Mouse (Mus musculus) cortical plate, adult 2 months (tissue): ENCODE measurements around the gene Slc11a2. TPM values are rescaled to one million over a fixed set of nuclear protein-coding genes. Genes with fewer than 3 reads are reported as not detected.
A peak's percentile ranks its signal among the peaks of the same experiment; 100 is the strongest.

Experiments
- H3K27ac ChIP-seq: fragments of 200-500 bp; 2 replicates; pipeline ENCODE4 v1.5.1; 2012; ENCODE audit warnings: low read length, control low read depth, inconsistent platforms; ENCODE audit not compliant: insufficient read depth
- H3K4me1 ChIP-seq: fragments of 200-500 bp; 2 replicates; pipeline ENCODE4 v1.6.1; 2011; ENCODE audit warnings: low read length; ENCODE audit not compliant: control insufficient read depth, insufficient read depth
- H3K4me3 ChIP-seq: fragments of 200-500 bp; 2 replicates; pipeline ENCODE4 v1.5.1; 2011; ENCODE audit warnings: mild to moderate bottlenecking, low read length, control low read depth; ENCODE audit not compliant: insufficient read depth
- CTCF ChIP-seq: fragments of 200-500 bp; IDR thresholded peaks from 2 replicates; pipeline ENCODE4 v1.5.1; 2011; ENCODE audit warnings: mild to moderate bottlenecking, control low read depth, low read length; ENCODE audit not compliant: insufficient read depth; ENCODE audit errors: extremely low read depth
- POLR2A ChIP-seq: fragments of 200-500 bp; IDR thresholded peaks from 2 replicates; pipeline ENCODE4 v1.6.1; 2011; ENCODE audit warnings: mild to moderate bottlenecking, low read length, control low read depth; ENCODE audit not compliant: insufficient read depth; ENCODE audit errors: extremely low read depth
- polyA plus RNA-seq: library from polyadenylated mRNA; depleted of rRNA; stranded (reverse); fragments of >200 nt; gene quantifications from 2 replicates; pipeline ENCODE4 v1.2.3, GENCODE M21; 2012

Slc11a2 gene
- polyA plus RNA-seq, 1 experiment, result 47.8 TPM

DNA sequence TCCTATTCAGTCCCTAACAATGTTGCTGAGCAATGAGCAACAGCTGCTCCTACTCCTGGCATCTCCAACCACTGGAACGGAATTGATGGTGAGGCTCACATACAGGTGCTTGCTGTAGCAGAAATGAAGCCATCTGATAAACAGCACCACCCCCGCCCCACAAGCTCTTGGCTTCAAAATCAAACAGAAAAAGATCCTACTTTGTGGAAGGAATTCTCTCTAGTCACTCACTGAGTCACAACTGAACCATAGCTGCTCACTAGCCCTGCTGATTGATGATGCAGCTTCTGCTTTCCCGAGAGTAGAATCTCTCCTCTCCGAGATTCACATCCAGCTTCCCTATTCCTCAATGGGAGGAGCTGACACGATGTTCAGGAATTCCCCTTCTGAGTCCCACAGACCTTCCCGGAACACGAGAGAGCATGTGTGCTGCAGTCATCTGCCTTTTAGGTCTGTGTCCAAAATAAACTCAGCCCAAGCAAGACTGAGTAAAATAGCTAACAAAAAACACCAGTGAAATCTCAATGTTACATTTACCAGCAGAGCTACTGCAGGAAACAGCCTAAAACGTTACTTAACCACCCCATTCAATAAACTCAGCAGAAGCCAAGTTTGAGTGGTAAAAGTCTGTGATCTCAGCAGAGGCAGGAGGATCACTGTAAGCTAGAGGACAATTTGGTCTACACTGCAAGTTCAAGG lies 3.7 kb downstream of the Slc11a2 start:
- no peak for TF ChIP-seq CTCF
- TF ChIP-seq POLR2A, result no peak
- Histone ChIP-seq H3K4me1 (peaks cover 10% of the 10 kb centered on the region), H3K27ac (no peak overlapping the region), H3K4me3 (peak overlapping the region; percentile 12; the same call in 1 of the 2 replicates)

DNA sequence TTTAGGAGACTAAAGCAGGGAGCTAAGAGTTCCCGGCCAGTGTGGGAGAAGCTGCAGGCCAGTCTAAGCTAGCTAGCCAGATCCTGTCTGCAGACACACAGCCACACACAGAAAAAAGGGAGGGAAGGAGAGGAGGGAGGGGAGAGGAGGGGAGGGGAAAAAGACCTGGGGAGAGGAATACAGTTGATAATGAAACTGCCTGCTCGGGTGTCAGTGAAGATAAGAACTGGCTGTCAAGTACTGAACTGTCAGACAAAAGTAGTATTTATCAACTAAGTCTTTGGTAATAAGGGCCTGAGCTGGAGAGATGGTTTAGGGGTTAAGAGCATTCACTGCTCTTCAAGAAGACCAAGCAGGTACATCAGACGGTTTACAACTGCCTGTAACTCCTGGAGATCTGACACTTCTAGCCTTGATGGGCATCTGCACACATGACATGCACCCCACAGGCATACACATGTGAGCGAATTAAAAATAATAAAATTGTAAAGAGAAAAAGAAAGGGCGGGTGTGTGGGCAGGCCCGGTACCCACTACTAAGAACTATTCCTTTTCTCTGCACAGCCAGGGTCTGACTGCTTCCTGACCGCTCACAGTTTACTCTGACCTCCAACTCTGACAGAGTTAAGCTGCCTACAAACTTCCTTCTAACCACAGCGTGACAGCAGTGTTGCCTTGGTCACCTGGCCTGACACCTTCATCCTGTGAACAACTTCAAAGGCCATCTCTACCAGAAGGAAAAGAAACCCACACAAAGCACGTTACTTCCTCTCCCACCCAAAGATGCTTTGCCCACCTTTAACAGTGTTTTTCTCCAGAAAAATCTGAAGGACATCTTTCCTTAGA lies 4.7 kb downstream of the Slc11a2 start:
- no peak for TF ChIP-seq CTCF
- TF ChIP-seq POLR2A, result no peak
- no peak overlapping the region for H3K4me3 ChIP-seq
- no peak overlapping the region for H3K27ac ChIP-seq
- H3K4me1 ChIP-seq, result peaks cover 10% of the 10 kb centered on the region

DNA sequence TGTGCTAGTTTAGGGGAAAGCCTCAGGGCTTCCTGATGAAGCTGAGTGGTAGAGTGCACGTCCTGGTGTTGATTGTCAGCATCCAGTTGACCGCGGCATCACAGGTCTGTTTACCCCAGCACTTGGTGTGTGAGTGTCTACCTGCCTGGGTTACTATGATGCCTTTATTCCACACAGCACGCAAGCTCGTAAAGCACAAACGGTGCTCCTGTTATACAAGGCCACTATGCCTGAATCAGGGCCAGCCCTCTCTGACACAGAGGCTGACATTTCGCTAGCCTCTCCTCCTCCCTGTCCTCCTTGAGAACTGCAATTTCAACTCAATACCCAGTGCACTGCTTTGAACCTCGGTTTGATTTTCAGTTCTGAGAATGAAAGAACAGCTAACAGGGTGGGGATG lies 5.6 kb downstream of the Slc11a2 start:
- H3K4me3 ChIP-seq, result no peak overlapping the region
- TF ChIP-seq CTCF, result no peak
- TF ChIP-seq POLR2A, result no peak
- H3K27ac ChIP-seq, result no peak overlapping the region
- peaks cover 10% of the 10 kb centered on the region for H3K4me1 ChIP-seq

DNA sequence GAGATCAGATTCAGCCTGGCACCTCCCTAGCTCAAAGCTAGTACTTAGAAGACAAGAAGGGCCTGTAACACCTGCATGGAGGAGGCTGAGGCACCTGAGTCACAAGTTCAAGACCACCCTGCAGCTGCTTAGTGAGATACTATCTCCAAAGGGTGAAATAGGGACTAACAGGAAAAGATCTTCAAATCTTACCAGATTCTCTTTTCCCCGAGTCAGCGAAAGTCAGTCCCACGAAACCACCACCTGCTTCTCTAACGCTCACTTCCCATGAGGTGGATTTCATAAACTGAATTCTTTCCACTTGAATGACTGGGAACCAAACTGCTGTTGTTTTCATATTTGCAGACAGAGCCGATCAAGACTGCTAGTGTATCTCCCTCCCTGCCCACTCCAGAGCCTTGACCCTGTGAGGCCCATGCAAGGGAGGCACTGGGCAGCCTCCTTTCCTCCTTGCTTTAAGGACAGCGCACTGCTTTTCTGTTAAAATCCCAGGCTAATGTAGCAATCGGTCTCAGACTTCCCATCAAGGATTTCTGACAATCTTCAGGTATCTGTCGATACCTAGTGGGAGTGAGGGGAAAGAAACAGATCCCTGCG lies 6.9 kb downstream of the Slc11a2 start:
- peaks cover 10% of the 10 kb centered on the region for H3K4me1 ChIP-seq
- H3K4me3 ChIP-seq, result no peak overlapping the region
- TF ChIP-seq POLR2A (no peak), CTCF (no peak)
- H3K27ac ChIP-seq, result no peak overlapping the region

DNA sequence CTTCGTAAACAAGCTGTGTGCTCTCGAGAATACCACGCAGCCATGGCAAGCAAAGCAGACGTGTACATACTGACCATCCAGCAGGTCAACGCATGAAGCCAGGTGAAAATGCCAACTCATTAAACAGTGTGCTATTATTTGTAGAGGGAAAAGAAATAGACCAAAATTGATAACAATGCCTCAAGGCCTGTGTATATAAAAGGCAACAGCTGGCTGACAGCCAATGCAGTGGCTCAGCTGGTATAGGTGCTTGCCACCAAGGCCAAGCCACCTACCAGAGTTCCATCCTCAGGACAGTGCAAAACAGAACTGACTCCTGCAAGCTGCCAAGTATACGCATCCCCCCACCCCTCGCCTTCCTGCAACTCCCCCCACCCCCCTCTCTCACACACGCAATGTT lies 9.2 kb downstream of the Slc11a2 start:
- H3K4me1 ChIP-seq, result peaks cover 3% of the 10 kb centered on the region
- no peak for TF ChIP-seq POLR2A
- no peak for TF ChIP-seq CTCF
- H3K4me3 ChIP-seq, result no peak overlapping the region

DNA sequence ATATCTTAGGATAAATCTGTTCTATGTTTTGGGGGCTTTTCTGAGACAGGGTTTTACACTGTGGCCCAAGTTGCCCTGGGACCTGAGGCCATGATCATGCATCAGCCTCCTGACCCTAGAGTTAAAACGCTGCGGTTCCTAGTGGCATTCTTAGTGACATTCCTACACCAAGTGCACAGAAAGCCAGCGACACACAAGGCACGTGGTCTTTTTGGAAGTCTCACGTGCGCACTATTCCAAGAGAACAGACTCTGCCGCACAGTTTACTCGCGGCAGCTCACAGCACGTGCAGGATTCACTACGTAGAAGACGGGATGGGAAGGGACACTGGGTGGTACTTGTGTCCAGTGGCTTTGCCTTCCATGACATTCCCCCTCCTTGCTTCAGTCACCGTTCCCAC lies 9.9 kb downstream of the Slc11a2 start:
- Histone ChIP-seq H3K27ac (no peak overlapping the region), H3K4me1 (no peaks in the 10 kb centered on the region; the same call in 1 of the 2 replicates), H3K4me3 (no peak overlapping the region)
- TF ChIP-seq POLR2A, result no peak
- no peak for TF ChIP-seq CTCF

More for the DNA sequence above, 9.2 kb downstream of the Slc11a2 start:
- H3K27ac ChIP-seq, result no peak overlapping the region

DNA sequence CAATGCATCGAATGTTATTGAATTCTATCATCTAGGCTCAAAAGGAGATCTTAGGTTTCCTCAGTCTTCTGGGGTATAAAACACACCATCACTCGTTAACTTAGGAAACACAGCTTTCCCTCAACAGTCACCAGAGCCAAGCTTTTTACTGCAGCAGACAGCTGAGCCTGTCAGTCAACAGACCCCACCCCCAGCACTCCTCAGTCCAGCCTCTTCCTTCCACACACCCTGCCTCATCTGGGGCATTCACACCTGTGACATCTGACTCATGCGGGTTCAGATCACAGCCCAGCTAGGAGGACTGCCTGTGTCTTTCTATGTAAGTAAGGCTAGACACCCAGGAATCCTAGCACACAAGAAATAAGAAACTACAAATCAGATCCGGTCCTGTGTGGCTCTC lies 10.9 kb downstream of the Slc11a2 start:
- H3K4me3 ChIP-seq, result no peak overlapping the region
- TF ChIP-seq POLR2A (no peak), CTCF (no peak)
- H3K27ac ChIP-seq, result no peak overlapping the region
- H3K4me1 ChIP-seq, result no peaks in the 10 kb centered on the region; the same call in 1 of the 2 replicates

DNA sequence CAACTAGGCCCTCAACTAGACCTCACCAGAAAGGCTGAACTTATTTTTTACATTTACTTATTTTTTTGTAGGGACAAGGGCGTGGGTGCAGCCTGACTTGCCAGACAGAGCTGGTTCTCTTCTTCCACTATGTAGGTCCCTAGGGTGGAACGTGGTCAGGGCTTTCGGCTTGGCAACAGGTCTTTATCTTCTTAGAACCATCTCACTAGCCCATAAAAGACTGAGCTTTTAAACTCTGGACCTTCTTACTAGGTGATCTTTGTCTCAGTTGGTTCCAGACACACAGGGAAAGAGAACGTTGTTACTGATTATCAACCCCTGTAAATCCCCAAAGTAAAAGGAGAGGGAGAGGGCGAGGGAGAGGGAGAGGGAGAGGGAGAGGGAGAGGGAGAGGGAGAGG lies 11.6 kb downstream of the Slc11a2 start:
- no peaks in the 10 kb centered on the region; the same call in 1 of the 2 replicates for H3K4me1 ChIP-seq
- no peak overlapping the region for H3K27ac ChIP-seq
- no peak overlapping the region for H3K4me3 ChIP-seq
- TF ChIP-seq POLR2A (no peak), CTCF (no peak)

DNA sequence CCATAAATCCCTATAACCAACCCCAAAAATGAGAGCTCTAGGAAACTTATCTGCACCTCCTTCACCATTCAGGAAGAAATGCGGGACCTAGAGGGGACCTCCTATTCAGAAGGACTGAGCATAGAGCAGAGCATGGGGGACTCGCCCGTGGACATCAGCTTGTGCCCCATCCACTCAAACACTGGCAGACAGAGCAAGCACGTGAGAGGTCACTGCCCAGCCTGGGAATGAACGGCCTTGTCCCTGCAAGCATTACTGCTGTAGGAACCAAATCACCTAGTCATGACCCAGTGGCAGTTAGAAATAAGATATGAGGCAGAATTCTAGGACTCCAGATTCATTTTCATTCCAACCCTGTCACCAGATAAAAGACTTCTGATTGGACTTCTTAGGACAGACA lies 13.1 kb downstream of the Slc11a2 start:
- Histone ChIP-seq H3K4me3 (no peak overlapping the region), H3K4me1 (no peaks in the 10 kb centered on the region; the same call in 1 of the 2 replicates), H3K27ac (no peak overlapping the region)
- TF ChIP-seq CTCF, result no peak
- no peak for TF ChIP-seq POLR2A
